ENCODE assay signal across 22 mouse cellular contexts in the genomic region with DNA sequence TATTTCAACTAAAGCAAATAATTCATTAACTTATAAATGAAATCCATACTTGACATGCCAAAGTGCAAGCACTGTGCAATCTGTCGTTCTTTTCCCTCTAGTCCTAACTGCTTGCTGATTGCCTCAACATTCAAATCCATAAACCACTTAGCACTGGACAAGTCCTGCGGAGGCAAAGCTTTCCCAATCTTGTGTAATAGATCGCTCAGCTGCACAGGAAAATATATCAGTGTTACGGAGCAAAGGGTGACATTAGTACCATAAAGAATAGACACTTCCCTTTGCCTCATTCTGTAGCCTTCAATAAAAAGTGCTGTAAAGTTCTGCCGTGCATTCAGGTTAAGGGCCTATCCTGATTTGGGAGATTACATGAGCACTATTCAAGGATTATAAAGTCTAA.
"Had no signal": no experiment of that assay in that cellular context is flagged by ENCODE, and none has a peak within 500 bp of the region (broad histone marks: within the 10 kb centered on the region; RNA-seq: fewer than 3 reads in every experiment).

No protein-coding gene starts in this region.

- H3K4me3 ChIP-seq: lung, embryonic 15.5 days; megakaryocyte, embryonic 14.5 days; midbrain, embryonic 13.5 days; midbrain, embryonic 15.5 days; myocyte; neural tube, embryonic 13.5 days; neural tube, embryonic 15.5 days had no signal

- ATAC-seq: liver, postnatal 0 days; lung, postnatal 0 days; midbrain, embryonic 13.5 days; midbrain, embryonic 15.5 days had no signal

- H3K4me1 ChIP-seq: lung, embryonic 15.5 days; megakaryocyte, embryonic 14.5 days; midbrain, embryonic 13.5 days; midbrain, embryonic 15.5 days; neural tube, embryonic 13.5 days; neural tube, embryonic 15.5 days had no signal

- H3K27ac ChIP-seq: lung, embryonic 15.5 days; macrophage; midbrain, embryonic 13.5 days; midbrain, embryonic 15.5 days; neural tube, embryonic 13.5 days; neural tube, embryonic 15.5 days had no signal

- H3K9me3 ChIP-seq: lung, embryonic 15.5 days; megakaryocyte, embryonic 14.5 days; midbrain, embryonic 13.5 days; midbrain, embryonic 15.5 days; neural tube, embryonic 13.5 days; neural tube, embryonic 15.5 days had no signal

- DNase-seq: liver, postnatal 0 days; lung, adult 2 months; lung, postnatal 14 days; lung, postnatal 36 days; retina, postnatal 1 day; right cerebral cortex, adult 18-20 months; right cerebral cortex, postnatal 25 days; right cerebral cortex, postnatal 4 days; spleen, adult 18-20 months; thymus, adult 18-20 months; thymus, postnatal 14 days; thymus, postnatal 36 days had no signal

- H3K36me3 ChIP-seq: lung, embryonic 15.5 days; midbrain, embryonic 13.5 days; midbrain, embryonic 15.5 days; neural tube, embryonic 13.5 days; neural tube, embryonic 15.5 days had no signal

- H3K27me3 ChIP-seq: lung, embryonic 15.5 days; megakaryocyte, embryonic 14.5 days; midbrain, embryonic 13.5 days; midbrain, embryonic 15.5 days; neural tube, embryonic 13.5 days; neural tube, embryonic 15.5 days had no signal

- H3K9ac ChIP-seq: liver, postnatal 0 days; lung, embryonic 15.5 days; midbrain, embryonic 13.5 days; midbrain, embryonic 15.5 days; neural tube, embryonic 13.5 days; neural tube, embryonic 15.5 days had no signal

- H3K4me2 ChIP-seq: lung, embryonic 15.5 days; midbrain, embryonic 11.5 days; midbrain, embryonic 13.5 days; midbrain, embryonic 15.5 days; neural tube, embryonic 13.5 days; neural tube, embryonic 15.5 days had no signal
